Mouse (Mus musculus): ENCODE results near the gene Calcrl.

GRCm38 (mm10) chr2:84336331-84336730 is 88.9 kb downstream of the Calcrl start:
- no peak for TF ChIP-seq GATA1 (IDR thresholded peaks at IDR 0.05; ENCODE audit: low read length)
- no peak for TF ChIP-seq TAL1 (IDR thresholded peaks at IDR 0.05; ENCODE audit: low read length)
